Mouse (Mus musculus) ovary, adult 2 months (tissue): Measurements from ENCODE around the gene Adamts20. TPM values are rescaled to one million over a fixed set of nuclear protein-coding genes. Genes with fewer than 3 reads are reported as not detected.

Source experiments
- polyA plus RNA-seq: library from polyadenylated mRNA; depleted of rRNA; stranded (reverse); fragments of >200 nt; gene quantifications from 2 replicates; pipeline ENCODE4 v1.2.3, GENCODE M21; 2012; rRNA removed

The Adamts20 gene
- polyA plus RNA-seq: 0.18 and 0.41 TPM in 2 replicates

GRCm38 (mm10) chr15:94465318-94465717 lies at the start of gene Adamts20:
Adamts20 (minus strand) TSS chr15:94465418.

Other genes with a start within 250 kb of the Adamts20 start
- gene Pus7l, start 78.1 kb upstream of the Adamts20 start, polyA plus RNA-seq: 4.2 and 5.1 TPM in 2 replicates
- gene Irak4, start 78.2 kb upstream of the Adamts20 start, polyA plus RNA-seq: 6.8 and 7.7 TPM in 2 replicates
- 30.6 and 38.4 TPM in 2 replicates for gene Twf1, start 124.5 kb upstream of the Adamts20 start, polyA plus RNA-seq
- 0.23 and 0.29 TPM in 2 replicates for gene Tmem117, start 163.8 kb upstream of the Adamts20 start, polyA plus RNA-seq